In genomic region chr1:18058211-18058971, GRCm38 (mm10) we compare ENCODE assay signal across 8 mouse cellular contexts.
DNase-seq lines count a peak whose midpoint lies in the region; ATAC-seq lines count a peak whose summit lies in the region.
"Had no signal": no experiment of that assay in that cellular context is flagged by ENCODE, and none has a peak within 500 bp of the region (broad histone marks: within the 10 kb centered on the region; RNA-seq: fewer than 3 reads in every experiment).

No protein-coding gene starts in this region.

- H3K9me3 ChIP-seq in forebrain, embryonic 10.5 days, result no peaks in the 10 kb centered on the region

- H3K4me1 ChIP-seq in forebrain, embryonic 10.5 days, result peaks cover 26% of the 10 kb centered on the region

- peak overlapping the region; percentile 67 for H3K4me3 ChIP-seq in forebrain, embryonic 10.5 days
- H3K4me3 ChIP-seq: erythroblast, embryonic 14.5 days had no signal

- WGBS in forebrain, embryonic 10.5 days, result under 1% methylated on average over 77 of the region's 77 CpGs

- no peak for ATAC-seq in CD4-positive, CD25-positive, alpha-beta regulatory T cell, adult 4 months

- peak overlapping the region; percentile 79 for H3K27ac ChIP-seq in forebrain, embryonic 10.5 days

- H3K27me3 ChIP-seq in forebrain, embryonic 10.5 days (ENCODE audit: poor library complexity, severe bottlenecking), result peaks cover 58% of the 10 kb centered on the region

- DNase-seq in 3134 (ENCODE audit: extremely low read depth, insufficient read length, low spot score) (peak; percentile 7), ES-CJ7 (ENCODE audit: low read depth, low spot score) (peak; percentile 48)
- peak; percentile 59 for DNase-seq in forebrain, embryonic 10.5 days (ENCODE audit: extremely low spot score, low spot score)
- peak; percentile 24 to 46 for DNase-seq in layer of hippocampus, postnatal 10 days (ENCODE audit: low spot score in 2 of 2)
- peak; percentile 43 for DNase-seq in mesoderm, embryonic 11.5 days (ENCODE audit: low read depth, low spot score)
- peak; percentile 38 for DNase-seq in testis, postnatal 10 days (ENCODE audit: low spot score)

- no peaks in the 10 kb centered on the region for H3K36me3 ChIP-seq in forebrain, embryonic 10.5 days (replicated peaks)

Comparison
In these comparisons a context has a peak if more than half of its experiments do, and no peak if none do; other contexts are left out.
1. DNase-seq: peak in every context shown above with its lines; median percentile 59 in forebrain, embryonic 10.5 days; 48 in ES-CJ7; 43 in mesoderm, embryonic 11.5 days; 38 in testis, postnatal 10 days; 35 in layer of hippocampus, postnatal 10 days; 7 in 3134.